Mouse (Mus musculus) layer of hippocampus, adult 6 months (tissue): ENCODE results near the gene Rd3. TPM values are rescaled to one million over a fixed set of nuclear protein-coding genes. Genes with fewer than 3 reads are reported as not detected.

ENCODE experiments used
- long read RNA-seq, 2 experiments: library from polyadenylated mRNA; unstranded; transcript quantifications; one replicate each; pipeline ENCODE4 v2.0.0; 2019 to 2020
- microRNA-seq: library from miRNA; unstranded; fragments of <30 nt; microRNA quantifications from one replicate; pipeline ENCODE4 v1.2.0, GENCODE M21; 2020
- polyA plus RNA-seq: library from polyadenylated mRNA; unstranded; fragments of <200 nt; fragmentation: Nextera tagmentation; gene quantifications from 2 replicates; pipeline ENCODE4 v1.2.3, GENCODE M21; 2021

Rd3 gene
- polyA plus RNA-seq: 0.69 and 3.2 TPM in 2 replicates
- long read RNA-seq, experiment 1, partial matches to known transcripts: 0 of 1 reads
- long read RNA-seq, experiment 1, other reads (novel, unspliced or antisense): 0 of 1 reads
- long read RNA-seq, experiment 2, partial matches to known transcripts: 0 of 3 reads
- long read RNA-seq, experiment 2, other reads (novel, unspliced or antisense): 0 of 3 reads

GRCm38 (mm10) chr1:191977187-191977586 lies at the start of gene Rd3:
Gene Rd3 (plus strand): TSS chr1:191977370.

Small RNA genes lying within 50 kb of the gene (microRNA-seq; reads per million reads assigned to microRNA genes)
- gene Mir3473c: not detected

Other genes starting within 250 kb of the Rd3 start
- 0.35 and 0.70 TPM in 2 replicates for gene Nek2, start 155.9 kb upstream of the Rd3 start, polyA plus RNA-seq
- 1.6 and 1.8 TPM in 2 replicates for gene Slc30a1, start 70.6 kb upstream of the Rd3 start, polyA plus RNA-seq
- 1.9 and 2.4 TPM in 2 replicates for gene Traf5, start 115.2 kb downstream of the Rd3 start, polyA plus RNA-seq
- 12.4 and 16.0 TPM in 2 replicates for gene Rcor3, start 160.7 kb downstream of the Rd3 start, polyA plus RNA-seq
- 4.6 and 5.1 TPM in 2 replicates for gene Kcnh1, start 213.4 kb downstream of the Rd3 start, polyA plus RNA-seq